In the genomic region with DNA sequence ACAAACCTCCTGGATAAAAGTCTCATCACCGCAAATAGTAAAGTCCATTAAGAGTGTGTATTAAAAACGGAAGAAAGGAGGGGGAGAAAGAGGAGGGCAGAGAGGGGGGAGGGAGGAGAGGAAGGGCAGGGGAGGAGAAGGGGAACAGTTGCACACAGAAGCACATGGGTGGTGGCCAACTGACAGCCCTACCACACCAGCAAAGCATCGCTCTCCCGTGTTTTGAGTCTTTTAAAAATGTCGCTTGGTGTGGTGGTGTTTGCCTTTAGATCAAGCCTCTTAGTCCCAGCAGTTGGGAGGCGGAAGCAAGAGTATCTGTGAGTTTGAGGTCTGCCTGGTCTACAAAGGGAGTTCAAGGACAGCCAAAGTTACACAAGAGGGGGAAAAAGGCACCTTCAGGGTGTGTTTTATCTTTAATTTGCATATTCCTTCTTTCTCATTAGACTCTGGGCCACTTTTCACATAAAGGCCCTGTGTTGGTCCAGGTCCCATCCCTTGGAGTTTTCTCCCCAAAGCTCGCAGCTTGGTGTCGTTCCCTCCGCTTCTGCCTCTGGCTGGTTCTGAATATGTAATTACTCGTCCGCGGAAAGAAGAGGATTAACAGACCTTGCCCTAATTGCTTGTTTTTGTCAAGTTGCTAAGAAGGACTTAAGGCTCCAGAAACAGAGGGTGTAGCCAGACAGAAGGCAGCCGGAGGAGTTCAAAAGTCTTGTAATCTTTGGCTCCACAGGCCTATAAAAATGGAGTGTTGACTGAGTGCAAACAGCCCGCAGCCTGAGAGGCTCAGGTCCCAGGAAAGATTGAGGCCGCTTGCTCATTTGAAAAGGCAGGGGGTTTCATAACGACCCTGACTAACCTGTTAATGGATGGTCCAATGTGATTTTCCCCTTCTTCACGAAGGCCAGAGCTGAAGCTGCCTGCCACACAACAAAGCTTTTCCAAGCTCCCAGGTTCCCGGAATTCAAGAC, we compare ENCODE assay signal across 8 mouse cellular contexts. TPM values are rescaled to one million over a fixed set of nuclear protein-coding genes. Genes with fewer than 3 reads are reported as not detected.
DNase-seq lines count a peak whose midpoint lies in the region; ATAC-seq lines count a peak whose summit lies in the region.

No protein-coding gene starts in this region.

- H3K4me2 ChIP-seq in heart, embryonic 11.5 days: peak overlapping the region; percentile 39
- peak overlapping the region; percentile 29; the same call in 1 of the 2 replicates for H3K4me2 ChIP-seq in heart, embryonic 13.5 days
- H3K4me2 ChIP-seq in limb, embryonic 13.5 days (replicated peaks): peak overlapping the region; percentile 41
- 0 out of 2 replicates have a peak overlapping the region, but pooled peaks have one; percentile 14 for H3K4me2 ChIP-seq in neural tube, embryonic 11.5 days (ENCODE audit: low read depth)

- 21% methylated on average over 18 of the region's 18 CpGs for WGBS in heart, embryonic 11.5 days (ENCODE audit: insufficient replicate concordance)
- 30% methylated on average over 18 of the region's 18 CpGs for WGBS in heart, embryonic 13.5 days
- WGBS in limb, embryonic 13.5 days: 13% methylated on average over 18 of the region's 18 CpGs
- WGBS in neural tube, embryonic 11.5 days: 25% methylated on average over 18 of the region's 18 CpGs

- DNase-seq in heart, postnatal 36 days: no peak
- DNase-seq in neural tube, embryonic 11.5 days (ENCODE audit: low spot score): no peak
- no peak for DNase-seq in spleen, adult 18-20 months
- no peak for DNase-seq in spleen, adult 12 weeks (ENCODE audit: low spot score)
- DNase-seq in left cerebral cortex, adult 8-10 months (ENCODE audit: low spot score in 2 of 2): no peak

- ATAC-seq in heart, embryonic 11.5 days (replicated peaks; ENCODE audit: insufficient number of reproducible peaks, low FRiP score, low TSS enrichment): no peak
- ATAC-seq in heart, embryonic 13.5 days (ENCODE audit: extremely low read depth, insufficient number of reproducible peaks, low FRiP score, low TSS enrichment): no peak
- peak; percentile 67 for ATAC-seq in limb, embryonic 13.5 days (ENCODE audit: low FRiP score, low read depth)
- no peak for ATAC-seq in neural tube, embryonic 11.5 days (ENCODE audit: insufficient read depth, low FRiP score, low TSS enrichment)

- intact Hi-C loops in heart, postnatal 36 days (cut with DNase I): no loop called here

- H3K9me3 ChIP-seq in heart, embryonic 11.5 days (replicated peaks; ENCODE audit: control insufficient read depth, low read length): no peaks in the 10 kb centered on the region
- no peaks in the 10 kb centered on the region for H3K9me3 ChIP-seq in heart, embryonic 13.5 days
- no peaks in the 10 kb centered on the region for H3K9me3 ChIP-seq in limb, embryonic 13.5 days
- no peaks in the 10 kb centered on the region for H3K9me3 ChIP-seq in neural tube, embryonic 11.5 days (ENCODE audit: control insufficient read depth, low read length)

- peak overlapping the region; percentile 17; the same call in 1 of the 2 replicates for H3K9ac ChIP-seq in heart, embryonic 11.5 days (ENCODE audit: low read depth, low read length)
- H3K9ac ChIP-seq in heart, embryonic 13.5 days: 0 out of 2 replicates have a peak overlapping the region, but pooled peaks have one; percentile 8
- no peak overlapping the region for H3K9ac ChIP-seq in limb, embryonic 13.5 days
- H3K9ac ChIP-seq in neural tube, embryonic 11.5 days (ENCODE audit: low read length): no peak overlapping the region

- H3K27me3 ChIP-seq in heart, embryonic 11.5 days (ENCODE audit: control insufficient read depth, insufficient read depth, low read length): no peaks in the 10 kb centered on the region
- no peaks in the 10 kb centered on the region for H3K27me3 ChIP-seq in heart, embryonic 13.5 days (replicated peaks)
- no peaks in the 10 kb centered on the region for H3K27me3 ChIP-seq in limb, embryonic 13.5 days
- H3K27me3 ChIP-seq in neural tube, embryonic 11.5 days (ENCODE audit: control insufficient read depth, insufficient read depth, low read length): no peaks in the 10 kb centered on the region

- H3K4me3 ChIP-seq in heart, embryonic 11.5 days (ENCODE audit: low read depth, low read length): no peak overlapping the region
- no peak overlapping the region for H3K4me3 ChIP-seq in heart, embryonic 13.5 days
- no peak overlapping the region for H3K4me3 ChIP-seq in limb, embryonic 13.5 days
- H3K4me3 ChIP-seq in neural tube, embryonic 11.5 days (ENCODE audit: low read depth, low read length): no peak overlapping the region

- H3K36me3 ChIP-seq in heart, embryonic 11.5 days (ENCODE audit: control insufficient read depth, insufficient read depth, low read length): no peaks in the 10 kb centered on the region
- no peaks in the 10 kb centered on the region for H3K36me3 ChIP-seq in heart, embryonic 13.5 days
- no peaks in the 10 kb centered on the region for H3K36me3 ChIP-seq in limb, embryonic 13.5 days
- H3K36me3 ChIP-seq in neural tube, embryonic 11.5 days (ENCODE audit: control insufficient read depth, insufficient read depth, low read length): no peaks in the 10 kb centered on the region

- H3K4me1 ChIP-seq in heart, embryonic 11.5 days (ENCODE audit: control insufficient read depth, insufficient read depth, low read length): peaks cover 10% of the 10 kb centered on the region
- H3K4me1 ChIP-seq in heart, embryonic 13.5 days: peaks cover 33% of the 10 kb centered on the region
- H3K4me1 ChIP-seq in limb, embryonic 13.5 days: peaks cover 15% of the 10 kb centered on the region
- H3K4me1 ChIP-seq in neural tube, embryonic 11.5 days (ENCODE audit: control insufficient read depth, insufficient read depth, low read length): no peaks in the 10 kb centered on the region

- H3K27ac ChIP-seq in heart, embryonic 11.5 days (ENCODE audit: low read depth, low read length): peak overlapping the region; percentile 22
- H3K27ac ChIP-seq in heart, embryonic 13.5 days (replicated peaks): peak overlapping the region; percentile 29
- H3K27ac ChIP-seq in limb, embryonic 13.5 days: no peak overlapping the region
- H3K27ac ChIP-seq in neural tube, embryonic 11.5 days (ENCODE audit: low read depth, low read length): no peak overlapping the region

RNA-seq across cellular contexts. Expression of a gene that starts 35.6 kb away (rescaled TPM):
- 45.5 and 59.9 TPM in 2 replicates for polyA plus RNA-seq in heart, embryonic 11.5 days (2014; fragmentation: Nextera tagmentation; extraction: Ambion mirVana)
- 10 to 100 TPM; 16.2 to 21.7 TPM for total RNA-seq in heart, postnatal 36 days (2021)
- 39.4 and 40.6 TPM in 2 replicates for polyA plus RNA-seq in heart, embryonic 13.5 days (2015; fragmentation: Nextera tagmentation; extraction: Ambion mirVana)
- 64.3 and 72.1 TPM in 2 replicates for polyA plus RNA-seq in limb, embryonic 13.5 days (2015; fragmentation: Nextera tagmentation; extraction: Ambion mirVana)
- polyA plus RNA-seq in neural tube, embryonic 11.5 days (2014; fragmentation: Nextera tagmentation; extraction: Ambion mirVana): 57.5 and 62.0 TPM in 2 replicates
- 10 to 100 TPM; 46.0 to 76.2 (median 60.7) TPM for total RNA-seq in left cerebral cortex, adult 8-10 months (2022)

Comparison
In these comparisons a context has a peak if more than half of its experiments do, and no peak if none do; other contexts are left out.
1. H3K27ac ChIP-seq: peak in heart, embryonic 11.5 days (single experiment) and heart, embryonic 13.5 days (single experiment); none in limb, embryonic 13.5 days (single experiment) and neural tube, embryonic 11.5 days (single experiment).
2. H3K9ac ChIP-seq: peak in heart, embryonic 11.5 days (single experiment) and heart, embryonic 13.5 days (single experiment); none in limb, embryonic 13.5 days (single experiment) and neural tube, embryonic 11.5 days (single experiment).
3. Peak in every context shown above with its lines, with median percentiles within 50 percentile points of each other: H3K4me2 ChIP-seq.